Mouse (Mus musculus) embryonic facial prominence, embryonic 11.5 days (tissue): ENCODE measurements at regions not wholly inside any gene's neighbourhood (a gene's known extent, or its start where the extent isn't known, plus 50 kb on each side); places are given as distances from the start of the nearest gene placed in this dataset.

Experiments
- ATAC-seq: fragments of 200-750 bp; cut with Nextera tagmentation; replicated peaks from 2 replicates; pipeline ENCODE4 v1.8.0; 2017; ENCODE audit warnings: low read depth; ENCODE audit not compliant: insufficient number of reproducible peaks, low FRiP score, low TSS enrichment
- DNase-seq: peaks from one replicate; pipeline ENCODE4 v3.0.0-alpha.2; 2015; ENCODE audit warnings: low spot score
- H3K27ac ChIP-seq: fragments of 300-500 bp; sonication (generic); replicated peaks from 2 replicates; pipeline ENCODE4 v1.5.1; 2014; ENCODE audit warnings: mild to moderate bottlenecking, low read depth, low read length, control low read depth
- H3K27me3 ChIP-seq: fragments of 300-500 bp; sonication (generic); 2 replicates; pipeline ENCODE4 v1.6.1; 2014; ENCODE audit warnings: mild to moderate bottlenecking, low read length, moderate library complexity, mixed read lengths; ENCODE audit not compliant: control insufficient read depth, insufficient read depth
- H3K36me3 ChIP-seq: fragments of 300-500 bp; sonication (generic); replicated peaks from 2 replicates; pipeline ENCODE4 v1.6.1; 2014; ENCODE audit warnings: low read depth, mild to moderate bottlenecking, low read length, moderate library complexity, mixed read lengths; ENCODE audit not compliant: control insufficient read depth, insufficient read depth
- H3K4me1 ChIP-seq: fragments of 300-500 bp; sonication (generic); 2 replicates; pipeline ENCODE4 v1.6.1; 2014; ENCODE audit warnings: low read length, mixed read lengths; ENCODE audit not compliant: control insufficient read depth, insufficient read depth
- H3K4me2 ChIP-seq: fragments of 300-500 bp; sonication (generic); 2 replicates; pipeline ENCODE4 v1.6.1; 2014; ENCODE audit warnings: low read depth, mild to moderate bottlenecking, control low read depth, low read length, moderate library complexity
- H3K4me3 ChIP-seq: fragments of 300-500 bp; sonication (generic); 2 replicates; pipeline ENCODE4 v1.5.1; 2014; ENCODE audit warnings: low read depth, low read length, control low read depth
- H3K9ac ChIP-seq: fragments of 300-500 bp; sonication (generic); replicated peaks from 2 replicates; pipeline ENCODE4 v1.6.1; 2014; ENCODE audit warnings: mild to moderate bottlenecking, control low read depth, low read length
- H3K9me3 ChIP-seq: fragments of 300-500 bp; sonication (generic); replicated peaks from 2 replicates; pipeline ENCODE4 v1.6.1; 2016; ENCODE audit warnings: mild to moderate bottlenecking, low read length, inconsistent platforms, mixed read lengths; ENCODE audit not compliant: control insufficient read depth
- WGBS: fragments of 180-500 bp; shearing (Covaris S2); extraction: QIAGEN DNeasy Blood & Tissue Kit; methylation state at CpG from one replicate; pipeline ENCODE4 v1.1.7; 2014; 5-methylcytosine and 5-hydroxymethylcytosine counted together

- ATAC-seq (no peak), DNase-seq (no peak)
- no peak overlapping the region for H3K9ac ChIP-seq
- no peak overlapping the region for H3K4me2 ChIP-seq
- H3K4me1 ChIP-seq = no peaks in the 10 kb centered on the region
- H3K27me3 ChIP-seq = no peaks in the 10 kb centered on the region
- H3K9me3 ChIP-seq = no peaks in the 10 kb centered on the region
- no peaks in the 10 kb centered on the region for H3K36me3 ChIP-seq
- H3K4me3 ChIP-seq = no peak overlapping the region
- no peak overlapping the region for H3K27ac ChIP-seq
- WGBS = 85% methylated on average over 6 of the region's 6 CpGs
Measured at GRCm38 (mm10) chr3:102664665-102665190, 69.6 kb upstream of the Tspan2 start.

- Histone ChIP-seq H3K9me3 (no peaks in the 10 kb centered on the region), H3K9ac (no peak overlapping the region), H3K4me2 (no peak overlapping the region), H3K4me3 (no peak overlapping the region), H3K27ac (no peak overlapping the region), H3K4me1 (no peaks in the 10 kb centered on the region), H3K36me3 (no peaks in the 10 kb centered on the region), H3K27me3 (no peaks in the 10 kb centered on the region)
- DNase-seq = no peak
- WGBS = 77% methylated on average over 3 of the region's 3 CpGs
- no peak for ATAC-seq
Measured at GRCm38 (mm10) chr3:102667796-102668195, 66.5 kb upstream of the Tspan2 start.

GRCm38 (mm10) chr3:102668556-102668955, 65.8 kb upstream of the Tspan2 start:
- Histone ChIP-seq H3K9ac (no peak overlapping the region), H3K27ac (no peak overlapping the region), H3K9me3 (no peaks in the 10 kb centered on the region), H3K27me3 (no peaks in the 10 kb centered on the region), H3K4me3 (no peak overlapping the region), H3K4me1 (no peaks in the 10 kb centered on the region), H3K4me2 (no peak overlapping the region), H3K36me3 (no peaks in the 10 kb centered on the region)
- DNase-seq (no peak), ATAC-seq (no peak)
- 86% methylated on average over 3 of the region's 3 CpGs for WGBS

- Histone ChIP-seq H3K27me3 (no peaks in the 10 kb centered on the region), H3K4me3 (no peak overlapping the region), H3K36me3 (no peaks in the 10 kb centered on the region), H3K9ac (no peak overlapping the region), H3K9me3 (no peaks in the 10 kb centered on the region), H3K4me2 (no peak overlapping the region), H3K4me1 (no peaks in the 10 kb centered on the region), H3K27ac (no peak overlapping the region)
- WGBS = 85% methylated on average over 2 of the region's 2 CpGs
- DNase-seq (no peak), ATAC-seq (no peak)
Measured at GRCm38 (mm10) chr3:102669951-102670350, 64.4 kb upstream of the Tspan2 start.

- no peaks in the 10 kb centered on the region for H3K36me3 ChIP-seq
- no peak for ATAC-seq
- no peaks in the 10 kb centered on the region for H3K27me3 ChIP-seq
- no peaks in the 10 kb centered on the region for H3K9me3 ChIP-seq
- H3K4me3 ChIP-seq = no peak overlapping the region
- no peak overlapping the region for H3K9ac ChIP-seq
- no peak for DNase-seq
- no peak overlapping the region for H3K27ac ChIP-seq
- WGBS = 69% methylated on average over 5 of the region's 5 CpGs
- no peaks in the 10 kb centered on the region for H3K4me1 ChIP-seq
- no peak overlapping the region for H3K4me2 ChIP-seq
Measured at GRCm38 (mm10) chr3:102670557-102670956, 63.8 kb upstream of the Tspan2 start.

- Histone ChIP-seq H3K4me2 (no peak overlapping the region), H3K4me1 (no peaks in the 10 kb centered on the region), H3K9ac (no peak overlapping the region), H3K27ac (no peak overlapping the region), H3K9me3 (no peaks in the 10 kb centered on the region), H3K4me3 (no peak overlapping the region), H3K36me3 (no peaks in the 10 kb centered on the region), H3K27me3 (no peaks in the 10 kb centered on the region)
- ATAC-seq (no peak), DNase-seq (no peak)
- WGBS = 81% methylated on average over 5 of the region's 5 CpGs
Measured at GRCm38 (mm10) chr3:102670972-102671371, 63.4 kb upstream of the Tspan2 start.

- Histone ChIP-seq H3K4me2 (no peak overlapping the region), H3K4me3 (no peak overlapping the region), H3K36me3 (no peaks in the 10 kb centered on the region), H3K9ac (no peak overlapping the region), H3K4me1 (no peaks in the 10 kb centered on the region), H3K27me3 (no peaks in the 10 kb centered on the region), H3K27ac (no peak overlapping the region), H3K9me3 (no peaks in the 10 kb centered on the region)
- no peak for ATAC-seq
- 82% methylated on average over 5 of the region's 5 CpGs for WGBS
- DNase-seq = no peak
Measured at GRCm38 (mm10) chr3:102673506-102673905, 60.8 kb upstream of the Tspan2 start.

- H3K27ac ChIP-seq = no peak overlapping the region
- DNase-seq (no peak), ATAC-seq (no peak)
- no peaks in the 10 kb centered on the region for H3K36me3 ChIP-seq
- H3K9ac ChIP-seq = no peak overlapping the region
- no peaks in the 10 kb centered on the region for H3K9me3 ChIP-seq
- H3K27me3 ChIP-seq = no peaks in the 10 kb centered on the region
- H3K4me3 ChIP-seq = no peak overlapping the region
- WGBS = 19% methylated on average over 2 of the region's 2 CpGs
- H3K4me2 ChIP-seq = no peak overlapping the region
- H3K4me1 ChIP-seq = no peaks in the 10 kb centered on the region
Measured at GRCm38 (mm10) chr3:102674068-102674467, 60.3 kb upstream of the Tspan2 start.
